Mouse (Mus musculus): ENCODE results near the gene Grb10. TPM values are rescaled to one million over a fixed set of nuclear protein-coding genes. Genes with fewer than 3 reads are reported as not detected.

The Grb10 gene
- total RNA-seq, 2 experiments from 2014 or later = 29.3 to 32.3 TPM

DNA sequence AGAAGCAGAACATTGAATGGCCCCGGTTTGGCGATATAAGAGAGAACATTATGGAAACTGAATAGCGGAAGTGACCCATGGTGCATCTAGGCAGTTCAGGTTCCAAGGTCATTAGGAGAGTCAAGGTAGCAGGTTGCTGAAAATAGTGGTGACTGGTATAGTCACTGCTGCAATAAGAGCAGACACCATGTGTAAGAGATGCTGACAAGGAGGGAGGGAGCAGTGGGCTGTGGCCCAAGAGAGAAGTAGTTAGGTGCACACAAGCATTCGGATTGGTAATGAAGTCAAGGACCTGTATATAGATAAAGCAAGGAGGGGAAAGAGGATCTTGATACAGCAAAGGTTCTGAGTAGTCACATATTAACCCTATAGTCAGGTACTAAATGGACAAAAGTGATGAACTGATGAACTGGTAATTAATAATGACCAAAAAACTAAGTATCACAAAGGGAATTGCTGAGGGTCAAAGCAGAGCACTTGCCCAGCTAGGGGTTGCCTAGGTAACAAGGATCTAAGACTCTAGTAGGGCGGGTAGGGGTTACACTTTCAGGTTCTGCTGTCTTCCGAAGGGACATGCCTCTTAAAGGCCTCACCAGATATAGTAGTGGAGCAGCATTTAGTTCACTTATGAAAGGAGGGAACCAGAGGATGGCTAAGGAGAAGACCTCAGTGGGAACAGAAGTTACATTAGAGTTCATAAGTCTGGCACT is 65.9 kb downstream of the Grb10 start:
- DNase-seq (ENCODE audit: low spot score in 2 of 2) = no peak

- DNase-seq (ENCODE audit: low spot score in 2 of 2) = no peak
These were observed 68.2 kb downstream of the Grb10 start for GRCm38 (mm10) chr11:11970246-11970645.

GRCm38 (mm10) chr11:11968830-11969229 is 69.7 kb downstream of the Grb10 start:
- no peak for DNase-seq (ENCODE audit: low spot score in 2 of 2)

DNA sequence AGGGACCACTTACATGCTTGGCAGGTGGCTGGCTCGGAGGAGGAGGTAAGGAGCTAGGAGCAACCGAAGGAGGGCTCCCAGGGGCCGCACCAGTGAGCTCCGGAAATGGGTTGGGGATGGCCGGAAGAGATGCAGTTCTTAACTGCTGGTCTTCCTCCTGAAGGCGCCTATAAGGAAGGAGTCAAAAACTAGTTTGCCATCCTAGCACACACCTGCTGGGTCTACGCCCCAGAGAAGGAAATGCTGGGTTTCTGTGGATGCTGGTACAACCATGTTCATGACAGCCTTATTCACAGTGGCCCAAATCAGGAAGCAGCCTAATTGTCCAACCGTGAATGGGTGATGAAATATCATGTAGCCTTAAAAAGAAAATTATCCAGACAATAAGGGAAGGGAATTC is 71.0 kb downstream of the Grb10 start:
- DNase-seq (ENCODE audit: low spot score in 2 of 2) = no peak

GRCm38 (mm10) chr11:11966220-11966619 is 72.3 kb downstream of the Grb10 start:
- no peak for DNase-seq (ENCODE audit: low spot score in 2 of 2)

DNA sequence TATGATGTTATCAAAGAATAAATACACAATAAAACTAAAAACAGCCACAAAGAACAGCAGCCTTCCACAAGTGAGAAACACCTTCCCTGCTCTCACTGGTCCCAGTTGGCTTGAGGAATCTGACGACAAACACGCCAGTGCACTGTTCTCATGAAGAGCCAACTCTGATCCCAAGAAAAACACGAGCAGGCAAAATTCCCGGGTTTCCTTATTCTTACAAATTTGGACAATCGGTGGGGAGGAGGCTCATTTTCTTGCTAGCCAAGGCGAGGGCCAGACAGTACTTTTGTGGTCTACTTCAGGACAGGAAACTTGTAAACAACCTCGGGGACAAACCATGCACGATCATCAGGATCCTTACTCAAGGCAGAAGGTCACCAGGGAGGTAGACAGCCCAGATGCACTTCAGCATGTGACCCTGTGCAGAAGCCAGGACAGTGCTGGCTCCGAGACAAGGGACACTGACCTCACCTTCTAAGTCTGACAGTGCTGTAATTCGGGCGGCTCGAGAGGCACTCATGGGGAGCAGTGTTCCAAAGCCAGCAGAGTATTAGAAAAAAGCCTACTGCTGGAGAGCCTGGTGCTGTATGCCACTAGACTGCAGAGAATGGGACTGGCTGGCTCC is 72.9 kb downstream of the Grb10 start:
- DNase-seq (ENCODE audit: low spot score in 2 of 2) = peak in 1 of 2 experiments; percentile 30

GRCm38 (mm10) chr11:11964729-11965128 is 73.8 kb downstream of the Grb10 start:
- DNase-seq (ENCODE audit: low spot score in 2 of 2) = no peak

GRCm38 (mm10) chr11:11963587-11963986 is 74.9 kb downstream of the Grb10 start:
- DNase-seq (ENCODE audit: low spot score in 2 of 2) = no peak

DNA sequence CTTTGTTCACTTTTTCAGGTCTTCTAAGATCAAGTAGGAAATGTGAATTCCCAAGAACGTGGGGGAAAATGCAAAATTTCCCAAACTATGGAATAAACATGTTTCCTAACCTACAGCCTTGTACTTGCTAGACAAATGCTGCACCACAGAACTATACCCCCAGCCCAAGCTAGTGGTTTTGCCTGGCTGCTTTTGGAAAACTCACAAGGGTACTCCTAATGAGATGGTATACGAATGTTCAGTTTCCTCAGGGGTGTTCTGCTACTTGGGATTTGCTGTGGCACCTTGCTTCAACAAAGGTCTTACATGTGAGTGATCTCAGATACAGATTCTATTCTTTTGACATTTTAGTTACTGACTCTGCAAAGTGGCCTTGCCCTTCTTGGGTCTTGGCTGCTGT is 75.4 kb downstream of the Grb10 start:
- no peak for DNase-seq (ENCODE audit: low spot score in 2 of 2)

DNA sequence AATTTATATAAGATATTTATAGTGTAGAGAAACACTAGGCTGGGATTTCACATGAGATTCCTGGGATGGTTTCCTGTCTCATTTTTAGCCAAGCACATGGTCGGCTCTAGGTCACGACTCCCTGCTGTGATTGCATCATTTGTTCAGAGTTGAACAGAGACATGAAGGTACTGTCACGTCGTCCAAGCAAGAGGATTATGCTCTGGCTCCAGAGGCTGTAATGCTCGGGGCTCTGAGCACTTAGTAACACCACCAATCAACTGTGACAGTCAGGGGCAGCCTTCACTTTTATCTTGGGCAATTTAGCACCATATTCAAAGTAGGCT is 75.9 kb downstream of the Grb10 start:
- DNase-seq (ENCODE audit: low spot score in 2 of 2) = no peak

GRCm38 (mm10) chr11:11961917-11962628 is 76.4 kb downstream of the Grb10 start:
- DNase-seq (ENCODE audit: low spot score in 2 of 2) = no peak

GRCm38 (mm10) chr11:11960858-11961257 is 77.6 kb downstream of the Grb10 start:
- no peak for DNase-seq (ENCODE audit: low spot score in 2 of 2)

DNA sequence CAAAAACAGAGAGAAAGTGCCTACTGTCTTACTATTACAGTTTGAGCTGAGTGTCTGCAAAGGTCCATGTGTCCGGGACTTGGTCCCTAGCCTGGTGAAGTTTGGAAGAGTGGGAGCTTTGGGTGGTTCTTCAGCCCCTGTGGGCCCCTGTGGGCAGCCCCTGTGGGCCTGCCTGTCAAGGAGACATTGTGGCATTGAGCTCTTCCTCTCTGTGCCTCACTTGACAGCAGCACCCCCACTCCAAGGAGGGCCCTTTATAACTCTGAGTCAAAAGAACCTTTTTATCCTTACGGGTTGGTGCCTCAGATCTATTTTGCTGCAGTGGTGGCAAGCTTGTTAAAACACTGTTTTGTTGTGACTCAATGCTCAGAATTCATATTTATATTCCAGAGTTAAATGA is 78.3 kb downstream of the Grb10 start:
- DNase-seq (ENCODE audit: low spot score in 2 of 2) = no peak

- DNase-seq (ENCODE audit: low spot score in 2 of 2) = no peak
These were observed 80.0 kb downstream of the Grb10 start for GRCm38 (mm10) chr11:11958479-11958878.

DNA sequence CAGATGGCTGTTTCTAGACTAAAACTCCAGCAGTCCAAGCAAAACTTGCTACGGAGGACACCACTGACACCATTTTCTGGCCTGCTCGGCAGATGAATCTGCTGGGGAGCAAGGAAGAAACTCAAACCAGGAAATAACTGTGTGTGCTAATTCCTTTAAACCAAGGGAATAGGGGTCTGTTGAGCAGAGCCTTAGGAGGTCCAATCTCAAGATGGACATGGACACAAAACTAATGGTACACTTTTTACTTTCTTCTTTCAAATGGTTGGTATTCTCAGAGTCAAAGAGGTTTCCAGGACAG is 80.5 kb downstream of the Grb10 start:
- DNase-seq (ENCODE audit: low spot score in 2 of 2) = no peak

DNA sequence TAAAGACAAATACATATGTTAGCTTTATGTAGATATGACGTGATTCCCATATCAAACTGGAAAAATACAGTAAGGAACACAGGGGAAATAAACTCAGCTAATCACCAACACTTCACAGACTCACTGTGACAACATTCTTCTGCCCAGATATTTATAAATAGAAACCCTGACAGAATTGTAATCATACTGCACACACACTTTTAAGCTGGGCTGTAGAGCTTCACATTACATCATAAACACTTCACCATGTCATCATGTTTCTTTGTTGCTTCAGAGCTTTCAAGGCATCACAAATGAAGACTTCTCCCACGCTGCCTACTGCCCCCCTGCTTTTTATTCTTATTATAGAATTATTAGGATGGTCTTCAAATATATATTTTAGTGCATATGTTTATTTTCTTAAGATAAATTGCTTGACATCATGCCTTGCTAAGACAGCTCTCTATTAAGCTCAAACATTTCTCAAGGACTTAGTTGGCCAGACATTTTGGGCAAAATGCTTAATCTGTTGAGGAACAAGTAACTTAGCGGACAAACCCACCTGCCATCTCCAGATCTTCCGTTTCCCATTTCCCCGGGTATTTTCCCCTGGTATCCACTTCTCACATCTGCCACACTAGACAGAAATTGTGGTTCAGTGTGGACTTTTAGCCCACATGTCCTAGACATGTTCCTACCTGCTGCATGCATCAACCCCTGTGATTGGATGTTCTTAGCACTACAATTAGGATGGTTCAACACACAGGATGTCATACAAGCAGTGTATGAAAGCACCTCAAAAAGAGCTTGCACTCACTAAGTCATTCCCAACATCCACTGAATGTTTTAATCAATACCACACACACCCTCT is 81.0 kb downstream of the Grb10 start:
- no peak for DNase-seq (ENCODE audit: low spot score in 2 of 2)

- no peak for DNase-seq (ENCODE audit: low spot score in 2 of 2)
These were observed 82.7 kb downstream of the Grb10 start for GRCm38 (mm10) chr11:11955783-11956182.

DNA sequence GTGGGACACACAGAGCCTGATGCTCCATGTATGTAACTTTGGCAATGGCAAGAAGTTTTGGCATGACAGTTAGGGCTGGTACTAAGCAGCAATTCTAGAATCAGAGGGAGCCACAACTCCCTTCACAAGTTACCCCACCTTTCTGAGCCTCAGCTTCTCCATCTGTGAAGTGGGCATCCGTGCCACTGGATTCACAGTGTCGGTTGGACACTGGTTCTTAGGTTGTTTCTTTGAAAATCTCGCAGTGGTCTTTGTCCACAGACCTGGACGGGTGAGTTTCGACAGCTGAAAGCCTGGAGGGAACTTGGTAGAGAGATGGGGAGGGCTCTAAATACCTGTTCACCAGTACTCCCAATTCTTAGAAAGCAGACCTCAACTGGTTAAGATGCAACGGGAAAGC is 83.9 kb downstream of the Grb10 start:
- DNase-seq (ENCODE audit: low spot score in 2 of 2) = no peak

DNA sequence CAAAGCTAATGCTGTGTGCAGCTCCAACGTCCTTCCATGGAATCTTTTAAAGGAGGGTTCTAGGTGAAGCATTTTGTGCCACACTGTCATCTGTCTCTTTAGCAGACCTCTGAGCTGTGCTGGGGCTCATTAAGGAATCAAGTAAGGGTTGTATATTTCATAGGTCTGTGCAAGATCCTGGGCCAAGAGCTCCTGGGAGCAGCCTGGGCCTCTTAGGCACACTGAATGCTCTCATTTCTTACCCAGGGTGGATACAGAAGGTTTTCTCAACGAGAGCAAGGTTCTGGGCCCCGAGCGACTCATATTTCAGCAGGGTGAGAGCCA is 84.4 kb downstream of the Grb10 start:
- no peak for DNase-seq (ENCODE audit: low spot score in 2 of 2)

GRCm38 (mm10) chr11:11953364-11954114 is 84.9 kb downstream of the Grb10 start:
- DNase-seq (ENCODE audit: low spot score in 2 of 2) = no peak

GRCm38 (mm10) chr11:11952569-11952968 is 85.9 kb downstream of the Grb10 start:
- no peak for DNase-seq (ENCODE audit: low spot score in 2 of 2)

Measured in layer of hippocampus, postnatal 14 days (tissue).